Mouse (Mus musculus): ENCODE data around the gene Sod1. TPM values are rescaled to one million over a fixed set of nuclear protein-coding genes. Genes with fewer than 3 reads are reported as not detected.
A peak's percentile ranks its signal among the peaks of the same experiment; 100 is the strongest.

The Sod1 gene
- total and polyA plus RNA-seq, 3 experiments: 389 to 747 (median 609) TPM

DNA sequence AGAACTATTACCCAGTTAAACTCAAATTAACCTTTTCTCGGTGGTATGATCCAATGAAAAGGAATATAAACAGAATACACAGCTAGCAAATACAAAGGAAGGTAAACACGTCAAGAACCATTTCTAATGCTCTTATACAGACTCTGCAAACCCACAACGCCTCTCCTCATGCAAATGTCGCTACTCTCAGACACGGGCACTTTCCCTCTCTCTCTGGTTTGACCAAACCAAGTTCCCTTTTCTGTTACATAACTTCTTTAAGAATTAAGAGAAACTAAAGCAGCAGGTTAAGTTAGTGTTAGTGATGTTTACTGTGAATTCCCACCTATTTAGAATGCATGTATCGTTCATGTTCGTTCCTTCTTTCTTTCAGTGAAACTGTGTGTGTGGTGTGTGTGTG is 38.4 kb downstream of the Sod1 start:
- H3K36me3 ChIP-seq (replicated peaks): peaks cover 82% of the 10 kb centered on the region
- ATAC-seq (ENCODE audit: extremely low read depth, insufficient number of reproducible peaks, low FRiP score, poor library complexity, severe bottlenecking) (no peak), DNase-seq (ENCODE audit: low spot score) (no peak)
- no peak overlapping the region for H3K4me3 ChIP-seq (ENCODE audit: low read depth, low read length)
- peaks cover 4% of the 10 kb centered on the region for H3K4me1 ChIP-seq (ENCODE audit: insufficient read depth, low read depth, low read length)
- no peaks in the 10 kb centered on the region for H3K27me3 ChIP-seq (ENCODE audit: insufficient read depth, low read length)
- TF ChIP-seq POLR2AphosphoS5 (IDR thresholded peaks at IDR 0.05; ENCODE audit: insufficient replicate concordance, low read depth, low read length) (no peak), GATA2 (IDR thresholded peaks at IDR 0.05; ENCODE audit: borderline replicate concordance, low read depth, low read length) (no peak), GATA1 (IDR thresholded peaks at IDR 0.05; ENCODE audit: borderline replicate concordance, low read length) (no peak), TAL1 (conservative IDR thresholded peaks at IDR 0.05; ENCODE audit: low read depth, low read length) (no peak), CTCF (IDR thresholded peaks at IDR 0.05; ENCODE audit: low read depth, low read length) (no peak)
- H3K9me3 ChIP-seq (replicated peaks): no peaks in the 10 kb centered on the region

DNA sequence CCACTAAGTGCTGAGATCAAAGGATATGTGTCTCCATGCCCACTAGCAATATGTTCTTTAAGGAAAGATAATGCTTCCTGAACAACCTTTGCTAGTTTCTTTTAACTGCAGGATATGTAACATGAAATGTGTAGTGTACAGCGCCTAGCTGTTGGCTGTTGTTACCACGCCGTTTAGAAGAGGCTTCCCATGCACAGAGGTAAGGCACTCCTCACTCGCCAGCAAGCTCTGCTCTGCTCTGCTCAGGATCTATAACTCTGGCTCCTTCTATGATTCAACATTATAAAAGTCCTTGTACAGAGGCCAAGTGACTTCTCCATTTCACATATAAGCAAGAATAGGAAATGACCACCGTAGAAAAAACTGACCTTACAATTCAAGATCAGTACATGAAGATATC is 39.1 kb downstream of the Sod1 start:
- no peaks in the 10 kb centered on the region for H3K9me3 ChIP-seq (replicated peaks)
- ATAC-seq (ENCODE audit: extremely low read depth, insufficient number of reproducible peaks, low FRiP score, poor library complexity, severe bottlenecking) (no peak), DNase-seq (ENCODE audit: low spot score) (no peak)
- H3K4me1 ChIP-seq (ENCODE audit: insufficient read depth, low read depth, low read length): peaks cover 8% of the 10 kb centered on the region
- H3K4me3 ChIP-seq (ENCODE audit: low read depth, low read length): no peak overlapping the region
- H3K36me3 ChIP-seq (replicated peaks): peaks cover 77% of the 10 kb centered on the region
- H3K27me3 ChIP-seq (ENCODE audit: insufficient read depth, low read length): no peaks in the 10 kb centered on the region
- TF ChIP-seq TAL1 (conservative IDR thresholded peaks at IDR 0.05; ENCODE audit: low read depth, low read length) (no peak), GATA1 (IDR thresholded peaks at IDR 0.05; ENCODE audit: borderline replicate concordance, low read length) (no peak), POLR2AphosphoS5 (IDR thresholded peaks at IDR 0.05; ENCODE audit: insufficient replicate concordance, low read depth, low read length) (no peak), CTCF (IDR thresholded peaks at IDR 0.05; ENCODE audit: low read depth, low read length) (no peak), GATA2 (IDR thresholded peaks at IDR 0.05; ENCODE audit: borderline replicate concordance, low read depth, low read length) (no peak)

DNA sequence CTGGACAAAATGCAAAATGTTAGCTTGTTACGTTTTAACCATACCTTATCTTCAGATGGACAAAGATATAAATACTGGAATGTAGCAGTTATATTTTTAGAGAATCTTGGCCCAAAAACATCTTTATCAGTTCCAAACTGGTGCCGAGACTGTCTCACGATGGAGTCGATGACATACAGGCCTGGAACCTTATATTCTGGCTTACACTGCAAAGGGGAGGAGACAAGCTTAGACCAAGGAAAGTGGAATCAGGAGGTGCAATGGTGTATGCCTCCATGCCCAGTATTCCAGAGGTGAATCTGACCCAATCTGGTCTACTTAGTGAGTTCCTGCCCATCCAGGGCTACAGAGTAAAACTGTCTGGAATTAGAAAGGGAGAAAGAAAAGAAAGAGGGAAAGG is 39.5 kb downstream of the Sod1 start:
- Histone ChIP-seq H3K27me3 (ENCODE audit: insufficient read depth, low read length) (no peaks in the 10 kb centered on the region), H3K4me3 (ENCODE audit: low read depth, low read length) (no peak overlapping the region), H3K4me1 (ENCODE audit: insufficient read depth, low read depth, low read length) (peaks cover 10% of the 10 kb centered on the region), H3K9me3 (replicated peaks) (no peaks in the 10 kb centered on the region), H3K36me3 (replicated peaks) (peaks cover 72% of the 10 kb centered on the region)
- ATAC-seq (ENCODE audit: extremely low read depth, insufficient number of reproducible peaks, low FRiP score, poor library complexity, severe bottlenecking) (no peak), DNase-seq (ENCODE audit: low spot score) (no peak)
- TF ChIP-seq TAL1 (conservative IDR thresholded peaks at IDR 0.05; ENCODE audit: low read depth, low read length): no peak
- TF ChIP-seq CTCF (IDR thresholded peaks at IDR 0.05; ENCODE audit: low read depth, low read length): no peak
- no peak for TF ChIP-seq GATA1 (IDR thresholded peaks at IDR 0.05; ENCODE audit: borderline replicate concordance, low read length)
- no peak for TF ChIP-seq GATA2 (IDR thresholded peaks at IDR 0.05; ENCODE audit: borderline replicate concordance, low read depth, low read length)
- TF ChIP-seq POLR2AphosphoS5 (IDR thresholded peaks at IDR 0.05; ENCODE audit: insufficient replicate concordance, low read depth, low read length): no peak

DNA sequence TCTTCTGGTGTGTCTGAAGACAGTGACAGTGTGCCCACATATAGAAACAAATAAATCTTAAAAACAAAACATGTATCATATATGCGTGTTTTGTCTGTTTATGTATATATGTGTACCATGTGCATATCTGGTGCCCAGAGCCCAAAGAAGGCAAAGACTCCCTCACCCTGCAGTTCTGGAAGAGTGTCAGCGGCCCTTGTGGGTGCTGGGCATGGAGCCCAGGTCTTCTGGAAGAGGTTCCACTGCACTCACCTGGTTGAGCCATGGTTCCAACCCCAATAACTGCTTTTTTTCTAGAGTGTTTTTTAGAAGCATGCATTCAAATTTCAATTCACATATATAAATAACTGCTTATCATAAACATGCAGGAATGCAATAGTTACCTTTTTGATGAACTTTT is 41.2 kb downstream of the Sod1 start:
- H3K4me1 ChIP-seq (ENCODE audit: insufficient read depth, low read depth, low read length): peaks cover 21% of the 10 kb centered on the region
- no peaks in the 10 kb centered on the region for H3K9me3 ChIP-seq (replicated peaks)
- H3K4me3 ChIP-seq (ENCODE audit: low read depth, low read length): no peak overlapping the region
- peaks cover 66% of the 10 kb centered on the region for H3K36me3 ChIP-seq (replicated peaks)
- H3K27me3 ChIP-seq (ENCODE audit: insufficient read depth, low read length): no peaks in the 10 kb centered on the region
- DNase-seq (ENCODE audit: low spot score) (no peak), ATAC-seq (ENCODE audit: extremely low read depth, insufficient number of reproducible peaks, low FRiP score, poor library complexity, severe bottlenecking) (no peak)
- TF ChIP-seq POLR2AphosphoS5 (IDR thresholded peaks at IDR 0.05; ENCODE audit: insufficient replicate concordance, low read depth, low read length) (no peak), GATA2 (IDR thresholded peaks at IDR 0.05; ENCODE audit: borderline replicate concordance, low read depth, low read length) (no peak), CTCF (IDR thresholded peaks at IDR 0.05; ENCODE audit: low read depth, low read length) (no peak), GATA1 (IDR thresholded peaks at IDR 0.05; ENCODE audit: borderline replicate concordance, low read length) (no peak), TAL1 (conservative IDR thresholded peaks at IDR 0.05; ENCODE audit: low read depth, low read length) (no peak)

DNA sequence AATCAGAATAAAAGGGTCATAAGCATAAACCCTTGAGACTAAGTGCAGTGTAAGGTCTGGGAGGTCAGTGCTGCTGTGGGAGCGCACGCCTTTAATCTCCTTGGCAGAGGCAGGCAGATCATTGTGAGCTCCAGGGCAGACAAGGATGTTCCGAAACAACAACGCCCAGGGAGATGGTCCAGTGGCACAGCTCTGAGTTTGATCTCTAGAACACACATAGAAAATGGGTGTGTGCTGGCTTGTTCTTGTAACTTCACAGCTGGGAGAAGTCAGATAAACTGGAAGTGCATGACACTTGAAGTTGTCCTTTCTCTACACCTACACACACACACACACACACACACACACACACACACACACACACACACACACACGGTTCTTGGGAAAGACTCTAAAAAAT is 43.5 kb downstream of the Sod1 start:
- H3K4me3 ChIP-seq (ENCODE audit: low read depth, low read length): no peak overlapping the region
- H3K27me3 ChIP-seq (ENCODE audit: insufficient read depth, low read length): no peaks in the 10 kb centered on the region
- H3K36me3 ChIP-seq (replicated peaks): peaks cover 52% of the 10 kb centered on the region
- H3K4me1 ChIP-seq (ENCODE audit: insufficient read depth, low read depth, low read length): peaks cover 39% of the 10 kb centered on the region
- H3K9me3 ChIP-seq (replicated peaks): no peaks in the 10 kb centered on the region
- ATAC-seq (ENCODE audit: extremely low read depth, insufficient number of reproducible peaks, low FRiP score, poor library complexity, severe bottlenecking): peak; percentile 28; the same call in 1 of the 2 replicates
- TF ChIP-seq GATA2 (IDR thresholded peaks at IDR 0.05; ENCODE audit: borderline replicate concordance, low read depth, low read length): no peak
- no peak for DNase-seq (ENCODE audit: low spot score)

DNA sequence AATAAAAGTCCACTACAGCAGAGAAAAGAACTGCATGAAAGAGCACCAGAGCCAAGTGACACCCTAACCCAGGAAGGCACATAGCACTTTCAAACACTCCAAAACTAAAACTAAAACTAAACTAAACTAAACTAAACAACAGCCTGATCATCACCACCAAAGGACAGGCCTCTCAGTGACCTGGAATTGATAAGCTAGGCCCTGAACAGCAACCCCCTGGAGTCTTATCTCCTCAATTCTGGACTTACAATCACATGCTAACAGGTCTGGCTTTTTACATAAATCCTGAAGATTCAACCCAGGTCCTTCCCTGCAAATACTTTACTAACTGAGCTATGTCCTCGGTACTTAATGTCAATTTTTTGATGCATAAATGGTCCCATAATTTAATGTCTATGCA is 44.6 kb downstream of the Sod1 start:
- Histone ChIP-seq H3K36me3 (replicated peaks) (peaks cover 47% of the 10 kb centered on the region), H3K4me1 (ENCODE audit: insufficient read depth, low read depth, low read length) (peaks cover 45% of the 10 kb centered on the region), H3K9me3 (replicated peaks) (no peaks in the 10 kb centered on the region), H3K4me3 (ENCODE audit: low read depth, low read length) (no peak overlapping the region; the same call in 1 of the 2 replicates), H3K27me3 (ENCODE audit: insufficient read depth, low read length) (no peaks in the 10 kb centered on the region)
- TF ChIP-seq GATA2 (IDR thresholded peaks at IDR 0.05; ENCODE audit: borderline replicate concordance, low read depth, low read length) (no peak), TAL1 (conservative IDR thresholded peaks at IDR 0.05; ENCODE audit: low read depth, low read length) (no peak), CTCF (IDR thresholded peaks at IDR 0.05; ENCODE audit: low read depth, low read length) (no peak), POLR2AphosphoS5 (IDR thresholded peaks at IDR 0.05; ENCODE audit: insufficient replicate concordance, low read depth, low read length) (no peak), GATA1 (IDR thresholded peaks at IDR 0.05; ENCODE audit: borderline replicate concordance, low read length) (no peak)
- DNase-seq (ENCODE audit: low spot score) (no peak), ATAC-seq (ENCODE audit: extremely low read depth, insufficient number of reproducible peaks, low FRiP score, poor library complexity, severe bottlenecking) (peak; percentile 28; the same call in 1 of the 2 replicates)

DNA sequence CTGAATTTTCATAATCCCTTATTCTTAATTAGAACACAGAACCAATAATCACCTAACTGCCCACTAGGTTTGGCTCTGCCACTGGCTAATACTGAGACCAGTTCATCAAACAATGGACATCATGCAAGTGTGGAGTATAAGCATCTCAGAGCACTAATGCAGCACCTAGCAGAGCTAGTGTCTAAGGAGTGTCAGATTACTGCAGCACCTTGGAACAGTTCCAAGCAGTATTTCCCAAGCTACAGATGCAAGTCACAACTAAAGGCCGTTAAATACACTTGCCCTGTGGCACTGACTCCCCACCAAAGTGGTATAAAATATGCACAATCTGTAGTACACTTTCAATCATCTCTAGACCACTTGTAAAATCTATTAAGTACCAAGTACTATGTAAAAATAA is 46.0 kb downstream of the Sod1 start:
- no peak for ATAC-seq (ENCODE audit: extremely low read depth, insufficient number of reproducible peaks, low FRiP score, poor library complexity, severe bottlenecking)
- Histone ChIP-seq H3K36me3 (replicated peaks) (peaks cover 37% of the 10 kb centered on the region), H3K9me3 (replicated peaks) (no peaks in the 10 kb centered on the region), H3K4me1 (ENCODE audit: insufficient read depth, low read depth, low read length) (peaks cover 46% of the 10 kb centered on the region), H3K27me3 (ENCODE audit: insufficient read depth, low read length) (no peaks in the 10 kb centered on the region), H3K4me3 (ENCODE audit: low read depth, low read length) (no peak overlapping the region)
- TF ChIP-seq CTCF (IDR thresholded peaks at IDR 0.05; ENCODE audit: low read depth, low read length) (no peak), TAL1 (conservative IDR thresholded peaks at IDR 0.05; ENCODE audit: low read depth, low read length) (no peak), GATA1 (IDR thresholded peaks at IDR 0.05; ENCODE audit: borderline replicate concordance, low read length) (no peak), POLR2AphosphoS5 (IDR thresholded peaks at IDR 0.05; ENCODE audit: insufficient replicate concordance, low read depth, low read length) (no peak), GATA2 (IDR thresholded peaks at IDR 0.05; ENCODE audit: borderline replicate concordance, low read depth, low read length) (no peak)
- DNase-seq (ENCODE audit: low spot score): no peak
